Mouse (Mus musculus) kidney, adult 18-20 months (tissue): ENCODE measurements around the gene Zfp628.
A peak's percentile ranks its signal among the peaks of the same experiment; 100 is the strongest.

ENCODE experiments used
- DNase-seq: peaks from one replicate; pipeline ENCODE4 v3.0.0; 2021

Zfp628 gene

DNA sequence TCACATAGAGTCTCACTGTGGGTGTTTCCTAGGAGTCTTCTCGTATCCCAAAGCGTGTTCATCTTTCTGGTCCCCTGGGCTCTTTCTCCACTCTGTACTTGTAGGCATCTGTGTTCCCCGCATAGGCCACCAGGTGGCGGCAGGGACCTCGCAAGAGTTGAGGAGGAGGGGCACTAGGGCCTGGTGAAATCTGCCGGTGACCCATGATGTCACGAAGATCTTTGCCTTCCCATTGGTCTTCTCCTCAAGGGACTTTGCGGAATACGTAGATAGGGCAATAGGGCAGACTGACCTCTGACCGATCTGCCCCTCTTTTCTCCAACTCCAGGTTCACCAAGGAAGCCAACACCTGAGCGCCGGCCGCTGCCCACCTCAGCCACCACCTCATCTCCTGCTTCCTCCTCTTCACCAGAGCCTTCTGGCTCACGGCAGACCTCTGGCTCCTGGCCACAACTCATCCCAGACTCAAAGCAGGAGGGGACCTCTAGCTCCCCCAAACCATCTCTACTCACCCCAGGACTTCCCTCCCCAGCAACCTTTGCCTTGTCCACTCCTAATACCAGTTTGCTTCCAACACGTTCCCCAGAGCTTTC lies 28.3 kb downstream of the Zfp628 start:
- DNase-seq = peak; percentile 97

DNA sequence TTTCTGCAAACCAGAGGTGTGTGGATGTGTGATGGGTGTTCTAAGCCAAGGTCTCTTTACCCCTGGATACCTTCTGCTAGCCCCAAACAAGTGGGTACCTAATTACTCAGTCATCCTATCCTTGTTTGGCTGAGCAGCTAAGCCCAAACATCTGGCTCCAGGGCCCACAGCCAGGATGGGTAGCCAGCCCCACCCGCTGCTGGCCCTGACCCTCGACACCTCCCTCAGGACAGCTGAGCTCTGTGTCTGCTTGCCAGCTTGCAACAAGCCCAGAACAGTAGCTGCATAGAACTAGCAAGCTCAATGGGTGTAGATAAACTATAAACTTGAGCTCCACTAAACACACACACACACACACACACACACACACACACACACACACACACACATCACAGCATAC lies 32.8 kb downstream of the Zfp628 start:
- no peak for DNase-seq

DNA sequence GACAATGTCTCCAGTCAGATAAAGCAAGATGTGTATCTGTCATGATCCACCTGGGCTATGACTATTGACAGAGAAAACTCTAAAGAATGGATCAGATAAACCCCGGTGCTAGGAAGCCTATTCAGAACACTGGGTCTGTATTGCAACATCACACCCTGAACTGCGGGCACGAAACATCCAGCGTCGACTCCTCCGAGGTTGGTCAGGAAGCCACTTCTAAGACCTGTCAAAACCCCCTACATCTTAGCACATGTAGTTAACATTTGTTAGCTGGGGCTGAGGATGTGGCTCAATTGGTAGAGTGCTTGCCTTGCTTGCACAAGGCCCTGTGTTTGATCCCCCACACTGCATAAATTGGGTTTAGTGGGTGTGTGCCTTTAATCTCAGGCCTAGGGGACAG lies 33.4 kb downstream of the Zfp628 start:
- no peak for DNase-seq

DNA sequence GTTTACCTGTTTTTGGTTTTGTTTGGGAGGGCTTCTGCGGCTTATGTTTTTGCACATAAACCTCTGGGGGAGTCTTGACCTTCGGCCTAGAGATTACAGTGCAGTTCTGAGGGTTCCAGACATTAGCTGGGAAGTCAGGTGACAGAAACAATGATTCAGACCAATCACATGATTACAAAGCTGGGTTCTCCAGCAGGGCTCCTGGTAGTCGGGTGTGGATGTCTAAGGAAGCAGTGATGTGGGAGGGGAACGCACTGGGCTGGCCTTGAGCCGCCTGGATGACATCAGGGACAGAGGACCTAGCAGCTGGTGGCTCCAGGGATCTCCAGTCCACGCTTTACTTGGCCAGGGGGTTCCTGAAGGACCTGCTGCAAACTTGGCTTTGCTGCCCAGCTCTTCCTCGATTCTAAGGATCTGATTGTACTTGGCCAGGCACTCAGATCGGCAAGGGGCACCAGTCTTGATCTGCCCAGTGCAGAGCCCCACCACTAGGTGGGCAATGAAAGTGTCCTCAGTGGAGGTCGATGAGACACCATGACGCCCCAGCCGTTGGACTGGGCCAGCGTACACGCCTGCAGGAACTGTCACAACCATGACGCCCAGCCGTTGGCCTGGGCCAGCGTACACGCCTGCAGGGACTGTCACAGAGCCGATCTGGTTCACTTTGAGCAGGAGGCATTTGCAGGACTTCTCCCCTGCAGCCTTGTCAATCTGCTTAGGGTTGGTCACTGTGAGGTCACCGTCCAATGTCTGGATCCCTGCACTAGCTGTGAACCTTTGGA lies 35.7 kb downstream of the Zfp628 start:
- no peak for DNase-seq

DNA sequence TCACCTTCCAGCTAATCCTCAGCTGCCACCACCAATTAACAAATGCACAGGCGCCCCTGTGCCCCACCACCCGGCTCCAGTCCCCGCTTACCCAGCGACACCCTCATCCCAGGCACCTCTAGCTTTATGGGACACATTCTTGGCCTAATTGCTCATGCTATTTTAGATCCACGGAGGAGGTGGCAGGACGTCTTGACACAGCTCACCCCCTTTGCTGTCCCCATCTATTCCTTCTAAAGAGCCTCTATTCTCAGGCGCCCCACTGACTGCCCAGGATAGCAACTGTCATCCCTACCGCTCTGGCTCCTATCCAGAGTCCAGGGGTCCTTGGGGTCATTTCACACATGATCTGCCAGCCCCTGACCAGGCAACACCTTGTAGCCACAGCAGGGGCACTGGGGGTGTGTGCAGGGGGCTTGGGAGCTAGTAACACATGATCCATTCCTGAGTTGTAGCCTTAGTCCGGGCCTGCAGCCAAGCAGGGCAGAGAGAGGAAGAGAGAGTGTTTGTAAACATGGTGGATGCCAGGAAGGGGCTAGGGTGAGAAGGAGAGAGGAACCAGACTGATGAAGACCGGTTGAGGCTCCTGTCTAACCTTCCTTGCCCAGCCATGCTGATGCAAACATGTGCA lies 38.9 kb downstream of the Zfp628 start:
- no peak for DNase-seq

DNA sequence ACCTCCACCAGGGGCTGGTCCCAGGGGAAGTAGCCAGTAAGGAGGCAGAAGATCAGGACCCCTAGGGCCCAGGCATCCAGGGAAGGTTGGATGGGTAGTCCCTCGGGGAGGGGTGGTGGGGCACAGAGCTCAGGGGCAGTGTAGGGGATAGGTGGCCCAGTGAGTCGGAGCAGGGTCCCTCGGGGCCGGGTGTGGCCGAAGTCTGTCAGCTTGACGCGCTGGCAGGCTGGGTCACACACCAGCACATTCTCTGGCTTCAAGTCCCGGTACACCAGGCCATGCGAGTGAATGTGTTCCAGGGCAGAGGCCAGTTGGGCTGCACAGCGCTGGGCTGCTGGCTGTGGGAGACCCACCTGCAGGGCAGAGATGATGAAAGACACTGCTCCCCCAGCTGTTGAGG lies 42.3 kb downstream of the Zfp628 start:
- no peak for DNase-seq

DNA sequence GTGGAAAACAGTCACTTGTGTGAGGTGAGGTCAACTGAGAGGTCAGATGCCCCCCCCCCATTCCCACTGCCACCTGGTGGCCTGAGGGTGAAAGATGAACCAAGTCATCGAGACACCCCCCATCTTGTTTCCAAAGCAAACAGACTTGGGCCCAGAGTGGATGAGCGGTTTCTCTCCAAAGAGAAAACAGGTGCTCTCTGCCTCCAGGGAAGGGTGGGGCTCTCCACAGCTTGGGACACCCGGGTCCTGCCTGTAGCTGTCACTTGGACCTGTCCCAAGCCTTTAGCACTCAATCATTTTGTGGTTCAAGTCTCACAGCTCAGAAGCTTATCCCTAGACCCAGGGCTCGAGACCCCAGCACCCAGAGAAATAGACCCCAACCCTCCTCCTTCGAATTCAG lies 48.5 kb downstream of the Zfp628 start:
- no peak for DNase-seq

DNA sequence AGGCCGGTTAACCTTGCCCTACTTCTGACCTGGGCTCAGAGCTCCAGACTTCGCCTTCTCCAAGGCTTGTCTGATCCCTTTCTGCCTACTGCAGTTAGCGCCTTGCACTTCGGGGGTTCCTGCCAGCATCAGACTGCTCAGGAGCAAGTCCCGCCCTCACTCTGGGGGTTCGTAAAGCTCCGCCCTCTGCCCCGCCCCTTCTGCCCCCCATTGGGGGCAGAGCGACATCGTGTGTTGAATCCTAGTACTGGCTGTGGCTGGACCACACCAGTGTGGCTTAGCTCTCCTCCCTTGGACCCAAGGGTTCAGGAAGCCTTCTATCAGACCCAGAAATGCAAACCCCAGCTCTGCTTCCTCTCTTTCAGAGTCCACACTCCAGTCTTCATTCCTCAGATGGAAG lies 49.3 kb downstream of the Zfp628 start, which contains the start of gene Sbk2:
Gene Sbk2, minus strand, starts transcription at position 135 of the 400 bp plus-strand sequence.
- peak; percentile 76 for DNase-seq

DNA sequence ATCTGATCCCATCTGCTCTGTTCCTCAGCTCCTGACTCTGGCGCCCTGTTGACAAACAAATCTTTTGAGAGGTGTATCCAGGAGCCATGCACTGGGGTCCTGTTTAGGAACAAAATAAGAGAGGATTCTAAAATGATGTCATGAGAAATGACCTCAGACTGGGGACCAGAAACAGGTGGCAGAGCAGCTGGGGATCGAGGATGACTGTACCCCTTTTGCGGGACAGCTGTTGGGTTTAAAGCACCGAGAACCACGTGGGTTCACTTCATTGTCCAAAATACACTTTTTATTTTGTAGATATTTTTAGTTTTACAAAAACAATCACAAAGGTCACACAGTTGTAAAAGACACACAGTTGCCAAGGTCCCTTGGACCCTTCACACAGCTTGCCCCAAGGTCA lies 50.0 kb downstream of the Zfp628 start:
- no peak for DNase-seq

DNA sequence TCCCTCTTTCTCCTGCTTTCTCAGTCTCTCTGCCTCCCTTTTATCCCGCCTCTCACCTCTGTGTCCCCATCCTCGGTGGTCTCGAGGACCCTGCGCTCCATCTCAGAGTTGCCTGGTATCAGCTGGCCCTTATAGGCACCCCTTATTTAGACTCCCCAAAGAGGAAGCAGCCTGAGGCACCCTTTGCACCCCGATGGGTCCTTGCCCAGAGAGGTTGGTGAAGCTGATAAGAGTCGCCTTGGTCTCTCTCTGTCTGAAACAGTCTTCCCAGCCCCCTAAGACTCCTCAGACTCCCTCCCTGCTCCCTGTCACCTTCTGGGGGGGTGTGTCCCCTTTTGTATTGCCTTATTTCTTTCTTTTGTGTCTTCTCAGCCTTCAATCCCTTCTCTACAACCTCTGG lies 56.1 kb downstream of the Zfp628 start, which contains the start of gene Sbk3:
Gene Sbk3, minus strand, starts transcription at position 101 of the 400 bp plus-strand sequence.
- DNase-seq = no peak
